11 mouse cellular contexts compared by ENCODE assay signal in genomic region chr7:112498591-112499301, GRCm38 (mm10).
DNase-seq lines count a peak whose midpoint lies in the region; ATAC-seq and TF ChIP-seq lines count a peak whose summit lies in the region.
"Had no signal": no experiment of that assay in that cellular context is flagged by ENCODE, and none has a peak within 500 bp of the region (broad histone marks: within the 10 kb centered on the region; RNA-seq: fewer than 3 reads in every experiment).

No protein-coding gene starts in this region.

- H3K79me2 ChIP-seq in heart, adult 2 months (replicated peaks; ENCODE audit: control insufficient read depth, insufficient read depth, low read length) = no peaks in the 10 kb centered on the region; the same call in 1 of the 2 replicates

- H3K4me1 ChIP-seq in heart, embryonic 15.5 days (replicated peaks) = peaks cover 56% of the 10 kb centered on the region
- peaks cover 16% of the 10 kb centered on the region for H3K4me1 ChIP-seq in heart, adult 2 months (ENCODE audit: control insufficient read depth, insufficient read depth, low read length)
- H3K4me1 ChIP-seq in lung, embryonic 14.5 days (ENCODE audit: insufficient read depth) = peaks cover 47% of the 10 kb centered on the region
- H3K4me1 ChIP-seq in embryonic facial prominence, embryonic 12.5 days = peaks cover 71% of the 10 kb centered on the region

- no peak for TF ChIP-seq EP300 in heart, adult 2 months (IDR thresholded peaks at IDR 0.05; ENCODE audit: insufficient read depth, low read depth, low read length)

- no peak overlapping the region for H3K9ac ChIP-seq in heart, embryonic 15.5 days
- H3K9ac ChIP-seq in heart, adult 2 months (ENCODE audit: low read depth, low read length) = no peak overlapping the region
- H3K9ac ChIP-seq in lung, embryonic 14.5 days = no peak overlapping the region
- no peak overlapping the region for H3K9ac ChIP-seq in embryonic facial prominence, embryonic 12.5 days
- H3K9ac ChIP-seq: forebrain, embryonic 15.5 days had no signal

- no peak for TF ChIP-seq CTCF in heart, adult 2 months (IDR thresholded peaks at IDR 0.05)
- no peak for TF ChIP-seq CTCF in lung, embryonic 14.5 days (IDR thresholded peaks at IDR 0.05; ENCODE audit: low read depth)

- H3K36me3 ChIP-seq in heart, embryonic 15.5 days = no peaks in the 10 kb centered on the region
- H3K36me3 ChIP-seq in heart, adult 2 months (ENCODE audit: control insufficient read depth, insufficient read depth, low read length) = no peaks in the 10 kb centered on the region
- H3K36me3 ChIP-seq in lung, embryonic 14.5 days (ENCODE audit: insufficient read depth) = no peaks in the 10 kb centered on the region
- no peaks in the 10 kb centered on the region for H3K36me3 ChIP-seq in embryonic facial prominence, embryonic 12.5 days
- H3K36me3 ChIP-seq: forebrain, embryonic 15.5 days had no signal

- H3K27me3 ChIP-seq in heart, embryonic 15.5 days = no peaks in the 10 kb centered on the region
- H3K27me3 ChIP-seq in heart, adult 2 months (ENCODE audit: control insufficient read depth, insufficient read depth, low read length) = no peaks in the 10 kb centered on the region
- H3K27me3 ChIP-seq in lung, embryonic 14.5 days (ENCODE audit: insufficient read depth, low read length) = no peaks in the 10 kb centered on the region
- H3K27me3 ChIP-seq in embryonic facial prominence, embryonic 12.5 days = no peaks in the 10 kb centered on the region
- H3K27me3 ChIP-seq: forebrain, embryonic 15.5 days had no signal

- H3K4me2 ChIP-seq in heart, embryonic 15.5 days = no peak overlapping the region
- no peak overlapping the region for H3K4me2 ChIP-seq in lung, embryonic 14.5 days
- no peak overlapping the region for H3K4me2 ChIP-seq in embryonic facial prominence, embryonic 12.5 days (replicated peaks)
- H3K4me2 ChIP-seq: forebrain, embryonic 15.5 days; midbrain, embryonic 11.5 days had no signal

- H3K9me3 ChIP-seq in heart, embryonic 15.5 days (replicated peaks) = no peaks in the 10 kb centered on the region
- no peaks in the 10 kb centered on the region for H3K9me3 ChIP-seq in lung, embryonic 14.5 days (ENCODE audit: low read depth, low read length)
- H3K9me3 ChIP-seq in embryonic facial prominence, embryonic 12.5 days = no peaks in the 10 kb centered on the region
- H3K9me3 ChIP-seq: forebrain, embryonic 15.5 days had no signal

- no peak for TF ChIP-seq POLR2A in heart, adult 2 months (IDR thresholded peaks at IDR 0.05; ENCODE audit: insufficient read depth, low read depth, low read length)

- DNase-seq in heart, adult 2 months = no peak
- DNase-seq in lung, embryonic 14.5 days = no peak
- DNase-seq in lung, postnatal 4 days = no peak
- peak; percentile 33 for DNase-seq in lung, postnatal 36 days
- DNase-seq in frontal cortex, postnatal 25 days (ENCODE audit: low spot score in 2 of 2) = no peak
- no peak for DNase-seq in right cerebral cortex, postnatal 10 days (ENCODE audit: low spot score in 2 of 2)

- H3K27ac ChIP-seq in heart, embryonic 15.5 days = peak overlapping the region; percentile 32; the same call in 1 of the 2 replicates
- H3K27ac ChIP-seq in heart, adult 2 months = no peak overlapping the region
- peak overlapping the region; percentile 38; the same call in 1 of the 2 replicates for H3K27ac ChIP-seq in lung, embryonic 14.5 days (ENCODE audit: low read depth)
- H3K27ac ChIP-seq in embryonic facial prominence, embryonic 12.5 days = peak overlapping the region; percentile 78
- H3K27ac ChIP-seq: forebrain, embryonic 15.5 days had no signal

- no peak for ATAC-seq in heart, embryonic 15.5 days (replicated peaks; ENCODE audit: insufficient number of reproducible peaks, insufficient read depth, low FRiP score, low read depth)
- ATAC-seq in lung, embryonic 14.5 days (ENCODE audit: insufficient read depth) = peak; percentile 33; the same call in 1 of the 2 replicates
- ATAC-seq in embryonic facial prominence, embryonic 12.5 days (ENCODE audit: insufficient number of reproducible peaks, insufficient read depth, low FRiP score, low TSS enrichment) = no peak
- ATAC-seq: forebrain, embryonic 15.5 days; hindbrain, embryonic 16.5 days had no signal

- no peak overlapping the region for H3K4me3 ChIP-seq in heart, embryonic 15.5 days
- no peak overlapping the region for H3K4me3 ChIP-seq in heart, adult 2 months
- no peak overlapping the region for H3K4me3 ChIP-seq in lung, embryonic 14.5 days (ENCODE audit: low read depth, low read length)
- H3K4me3 ChIP-seq in embryonic facial prominence, embryonic 12.5 days = no peak overlapping the region
- H3K4me3 ChIP-seq: forebrain, embryonic 15.5 days had no signal

- WGBS in heart, embryonic 15.5 days = 50% methylated on average over 9 of the region's 9 CpGs
- 60% methylated on average over 9 of the region's 9 CpGs for WGBS in heart, adult 2 months
- WGBS in lung, embryonic 14.5 days = 32% methylated on average over 9 of the region's 9 CpGs
- WGBS in embryonic facial prominence, embryonic 12.5 days = 53% methylated on average over 9 of the region's 9 CpGs

- intact Hi-C loops in heart, adult 2 months (cut with DNase I) = no loop called here
